Mouse (Mus musculus): ENCODE measurements around the gene Ntn3. TPM values are rescaled to one million over a fixed set of nuclear protein-coding genes. Genes with fewer than 3 reads are reported as not detected.

The Ntn3 gene
- polyA plus RNA-seq, 1 experiment from 2014 or later = 1.3 TPM

DNA sequence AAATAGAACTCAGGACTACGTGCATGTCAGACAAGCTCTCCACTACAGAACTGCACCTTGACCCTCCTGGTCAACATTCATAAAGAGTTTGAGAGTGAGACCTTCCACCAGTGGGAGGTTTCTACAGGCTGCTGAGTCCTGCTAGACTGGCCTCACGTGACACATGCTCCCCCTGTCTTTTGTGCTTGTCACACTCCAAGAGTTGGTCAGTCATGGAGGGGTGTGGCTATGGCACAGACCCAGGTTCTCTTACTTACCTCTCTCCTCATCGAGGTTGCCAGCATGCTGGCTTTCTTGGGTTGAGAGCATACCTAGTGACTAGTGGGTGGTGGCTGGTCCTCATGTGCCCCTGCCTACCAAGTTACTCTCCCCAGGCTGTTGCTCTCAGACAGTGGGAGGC, 54.9 kb downstream of the Ntn3 start:
- no peak overlapping the region for H3K4me3 ChIP-seq (ENCODE audit: low read length)
- 52% methylated on average over 3 of the region's 3 CpGs for WGBS
- no peak overlapping the region for H3K27ac ChIP-seq (ENCODE audit: low read length)
- H3K4me2 ChIP-seq (ENCODE audit: low read depth, low read length) = no peak overlapping the region
- peaks cover 4% of the 10 kb centered on the region; the same call in 1 of the 2 replicates for H3K4me1 ChIP-seq (ENCODE audit: control insufficient read depth, insufficient read depth, low read length)
- no peak for ATAC-seq (replicated peaks; ENCODE audit: extremely low read depth, insufficient read depth, low FRiP score)
- no peaks in the 10 kb centered on the region for H3K27me3 ChIP-seq (ENCODE audit: control insufficient read depth, insufficient read depth, low read length)
- H3K36me3 ChIP-seq (ENCODE audit: control insufficient read depth, insufficient read depth) = no peaks in the 10 kb centered on the region; the same call in 1 of the 2 replicates
- H3K9me3 ChIP-seq (replicated peaks; ENCODE audit: control insufficient read depth, low read length) = no peaks in the 10 kb centered on the region
- H3K9ac ChIP-seq (ENCODE audit: low read length) = no peak overlapping the region

Small RNA genes lying within 50 kb of the gene (microRNA-seq; reads per million reads assigned to microRNA genes)
- gene Mir5134 = 1.2 reads per million
- 1.2 reads per million for gene Mir6965

Other genes with a start within 250 kb of the Ntn3 start
- gene Prss30, start 229.0 kb downstream of the Ntn3 start, polyA plus RNA-seq (2015; fragmentation: Nextera tagmentation; extraction: Ambion mirVana) = 0.39 and 0.40 TPM in 2 replicates
- 0.15 TPM in 1 of 2 replicates, not detected in the other for gene Prss22, start 211.4 kb downstream of the Ntn3 start, polyA plus RNA-seq (2015; fragmentation: Nextera tagmentation; extraction: Ambion mirVana)
- gene Prss27, start 171.4 kb downstream of the Ntn3 start, polyA plus RNA-seq (2015; fragmentation: Nextera tagmentation; extraction: Ambion mirVana) = 0.14 and 0.15 TPM in 2 replicates
- 36.5 and 36.6 TPM in 2 replicates for gene Kctd5, start 136.0 kb downstream of the Ntn3 start, polyA plus RNA-seq (2015; fragmentation: Nextera tagmentation; extraction: Ambion mirVana)
- gene Pdpk1, start 58.6 kb downstream of the Ntn3 start, polyA plus RNA-seq (2015; fragmentation: Nextera tagmentation; extraction: Ambion mirVana) = 40.1 and 40.5 TPM in 2 replicates
- gene Amdhd2, start 45.8 kb downstream of the Ntn3 start, polyA plus RNA-seq (2015; fragmentation: Nextera tagmentation; extraction: Ambion mirVana) = 25.2 and 28.0 TPM in 2 replicates
- 522 and 538 TPM in 2 replicates for gene Atp6v0c, start 39.8 kb downstream of the Ntn3 start, polyA plus RNA-seq (2015; fragmentation: Nextera tagmentation; extraction: Ambion mirVana)
- 3.7 and 4.3 TPM in 2 replicates for gene Tbc1d24, start 4.0 kb downstream of the Ntn3 start, polyA plus RNA-seq (2015; fragmentation: Nextera tagmentation; extraction: Ambion mirVana)
- 4.2 and 5.7 TPM in 2 replicates for gene Tedc2, start 11.3 kb upstream of the Ntn3 start, polyA plus RNA-seq (2015; fragmentation: Nextera tagmentation; extraction: Ambion mirVana)
- 37.0 and 43.2 TPM in 2 replicates for gene Ccnf, start 42.0 kb upstream of the Ntn3 start, polyA plus RNA-seq (2015; fragmentation: Nextera tagmentation; extraction: Ambion mirVana)
- not detected in 2 replicates for gene Abca17, start 141.5 kb upstream of the Ntn3 start, polyA plus RNA-seq (2015; fragmentation: Nextera tagmentation; extraction: Ambion mirVana)
- gene Abca3, start 142.4 kb upstream of the Ntn3 start, polyA plus RNA-seq (2015; fragmentation: Nextera tagmentation; extraction: Ambion mirVana) = 6.8 and 9.8 TPM in 2 replicates
- 211 and 215 TPM in 2 replicates for gene Rnps1, start 205.0 kb upstream of the Ntn3 start, polyA plus RNA-seq (2015; fragmentation: Nextera tagmentation; extraction: Ambion mirVana)
- gene Eci1, start 217.1 kb upstream of the Ntn3 start, polyA plus RNA-seq (2015; fragmentation: Nextera tagmentation; extraction: Ambion mirVana) = 333 and 371 TPM in 2 replicates
- 1.5 and 2.1 TPM in 2 replicates for gene Dnase1l2, start 233.6 kb upstream of the Ntn3 start, polyA plus RNA-seq (2015; fragmentation: Nextera tagmentation; extraction: Ambion mirVana)

Data from heart, embryonic 16.5 days (tissue).